ENCODE assay signal across 24 mouse cellular contexts in genomic region chr11:57649671-57650070, GRCm38 (mm10). TPM values are rescaled to one million over a fixed set of nuclear protein-coding genes. Genes with fewer than 3 reads are reported as not detected.
DNase-seq lines count a peak whose midpoint lies in the region; ATAC-seq lines count a peak whose summit lies in the region.
"Had no signal": no experiment of that assay in that cellular context is flagged by ENCODE, and none has a peak within 500 bp of the region (broad histone marks: within the 10 kb centered on the region; RNA-seq: fewer than 3 reads in every experiment).

No protein-coding gene starts in this region.

- peak; percentile 81 for DNase-seq in heart, adult 11 months
- no peak for DNase-seq in heart, postnatal 10 days
- DNase-seq in spleen, postnatal 4 days (ENCODE audit: low spot score in 2 of 2), result peak; percentile 8 to 51
- no peak for DNase-seq in spleen, adult 12 weeks (ENCODE audit: low spot score)
- no peak for DNase-seq in lung, postnatal 14 days
- DNase-seq: adrenal gland, postnatal 36 days; cerebellum, adult 18-20 months; forebrain, postnatal 0 days; kidney, adult 18-20 months; lung, postnatal 36 days; right cerebral cortex, postnatal 25 days had no signal

- H3K4me1 ChIP-seq in liver, embryonic 15.5 days (replicated peaks), result peaks cover 90% of the 10 kb centered on the region
- H3K4me1 ChIP-seq in hindbrain, embryonic 12.5 days, result peaks cover 48% of the 10 kb centered on the region

- H3K36me3 ChIP-seq in liver, embryonic 15.5 days (replicated peaks), result peaks cover 26% of the 10 kb centered on the region
- H3K36me3 ChIP-seq in hindbrain, embryonic 12.5 days, result no peaks in the 10 kb centered on the region
- H3K36me3 ChIP-seq: embryonic facial prominence, embryonic 13.5 days; forebrain, embryonic 12.5 days; kidney, embryonic 15.5 days; limb, embryonic 15.5 days; lung, embryonic 15.5 days had no signal

- H3K9ac ChIP-seq in liver, embryonic 15.5 days, result peak overlapping the region; percentile 67; the same call in 1 of the 2 replicates
- H3K9ac ChIP-seq in hindbrain, embryonic 12.5 days, result no peak overlapping the region
- H3K9ac ChIP-seq: embryonic facial prominence, embryonic 13.5 days; forebrain, embryonic 12.5 days; forebrain, postnatal 0 days; hindbrain, embryonic 14.5 days; kidney, embryonic 15.5 days; limb, embryonic 15.5 days; lung, embryonic 15.5 days had no signal

- H3K9me3 ChIP-seq in liver, embryonic 15.5 days (replicated peaks), result no peaks in the 10 kb centered on the region
- H3K9me3 ChIP-seq in hindbrain, embryonic 12.5 days (replicated peaks), result no peaks in the 10 kb centered on the region
- H3K9me3 ChIP-seq: embryonic facial prominence, embryonic 13.5 days; forebrain, embryonic 12.5 days; kidney, embryonic 15.5 days; limb, embryonic 10.5 days; limb, embryonic 15.5 days; lung, embryonic 15.5 days had no signal

- H3K4me3 ChIP-seq in liver, embryonic 15.5 days (replicated peaks), result peak overlapping the region; percentile 49; the same call in 1 of the 2 replicates
- H3K4me3 ChIP-seq in hindbrain, embryonic 12.5 days, result no peak overlapping the region
- H3K4me3 ChIP-seq: embryonic facial prominence, embryonic 13.5 days; forebrain, embryonic 12.5 days; kidney, embryonic 15.5 days; limb, embryonic 10.5 days; limb, embryonic 15.5 days; lung, embryonic 15.5 days had no signal

- WGBS in liver, embryonic 15.5 days (ENCODE audit: insufficient replicate concordance), result 27% methylated on average over 10 of the region's 10 CpGs
- 73% methylated on average over 10 of the region's 10 CpGs for WGBS in hindbrain, embryonic 12.5 days

- ATAC-seq in granulocyte monocyte progenitor cell, adult 5-6 weeks (replicated peaks; ENCODE audit: poor library complexity, severe bottlenecking), result 0 out of 2 replicates have a peak, but pooled peaks have one; percentile 12
- no peak for ATAC-seq in liver, embryonic 15.5 days (ENCODE audit: insufficient read depth)
- ATAC-seq in hindbrain, embryonic 12.5 days (ENCODE audit: low FRiP score), result no peak
- ATAC-seq: forebrain, postnatal 0 days; midbrain, embryonic 16.5 days had no signal

- H3K27me3 ChIP-seq in liver, embryonic 15.5 days, result no peaks in the 10 kb centered on the region
- peaks cover 7% of the 10 kb centered on the region; the same call in 1 of the 2 replicates for H3K27me3 ChIP-seq in hindbrain, embryonic 12.5 days
- H3K27me3 ChIP-seq: embryonic facial prominence, embryonic 13.5 days; limb, embryonic 15.5 days; lung, embryonic 15.5 days had no signal

- peak overlapping the region; percentile 98 for H3K27ac ChIP-seq in liver, embryonic 15.5 days (replicated peaks)
- no peak overlapping the region for H3K27ac ChIP-seq in hindbrain, embryonic 12.5 days
- H3K27ac ChIP-seq: embryonic facial prominence, embryonic 13.5 days; forebrain, embryonic 12.5 days; hindbrain, embryonic 14.5 days; kidney, embryonic 15.5 days; limb, embryonic 10.5 days; limb, embryonic 15.5 days; lung, embryonic 15.5 days; stomach, postnatal 0 days had no signal

- intact Hi-C loops in heart, postnatal 10 days (cut with DNase I), result loop anchor here (5.0 kb wide), 2 partner anchors 68 to 102 kb away; no protein-coding TSS in a partner anchor

- H3K4me2 ChIP-seq in liver, embryonic 15.5 days, result peak overlapping the region; percentile 77
- no peak overlapping the region for H3K4me2 ChIP-seq in hindbrain, embryonic 12.5 days (replicated peaks)
- H3K4me2 ChIP-seq: embryonic facial prominence, embryonic 13.5 days; forebrain, embryonic 12.5 days; hindbrain, embryonic 14.5 days; kidney, embryonic 15.5 days; limb, embryonic 15.5 days; lung, embryonic 15.5 days; midbrain, embryonic 11.5 days had no signal

RNA-seq across cellular contexts. Expression of gene Galnt10, which starts 4.4 kb away (rescaled TPM):
- 10 to 100 TPM; 12.2 to 13.0 TPM for total RNA-seq in heart, postnatal 10 days (2021)
- total RNA-seq in granulocyte monocyte progenitor cell, adult 5-6 weeks (2014; fragmentation: Nextera tagmentation), result 5.1 and 6.8 TPM in 2 replicates
- total RNA-seq in granulocyte monocyte progenitor cell, adult 5-6 weeks (2017), result 7.8 and 8.9 TPM in 2 replicates
- 27.1 and 30.9 TPM in 2 replicates for polyA plus RNA-seq in liver, embryonic 15.5 days (2015; fragmentation: Nextera tagmentation; extraction: Ambion mirVana)
- 31.1 and 31.4 TPM in 2 replicates for polyA plus RNA-seq in hindbrain, embryonic 12.5 days (2016; fragmentation: Nextera tagmentation; extraction: Ambion mirVana)

Comparison
In these comparisons a context has a peak if more than half of its experiments do, and no peak if none do; other contexts are left out.
1. DNase-seq: peak in heart, adult 11 months (single experiment) and spleen, postnatal 4 days (2 of 2); none in heart, postnatal 10 days (0 of 2), spleen, adult 12 weeks (single experiment) and lung, postnatal 14 days (single experiment).